Mouse (Mus musculus): ENCODE results near the gene Klf2. TPM values are rescaled to one million over a fixed set of nuclear protein-coding genes. Genes with fewer than 3 reads are reported as not detected.

The Klf2 gene
- polyA plus RNA-seq, 1 experiment: 14.7 TPM

- H3K4me3 ChIP-seq (ENCODE audit: insufficient read depth, low read length): no peak overlapping the region; the same call in 1 of the 2 replicates
- no peak overlapping the region for H3K27ac ChIP-seq (ENCODE audit: insufficient read depth, low read length)
- TF ChIP-seq CTCF (IDR thresholded peaks at IDR 0.05; ENCODE audit: extremely low read depth, insufficient read depth, low read length): no peak
- no peak for TF ChIP-seq POLR2A (IDR thresholded peaks at IDR 0.05; ENCODE audit: extremely low read depth, insufficient read depth, low read length)
- no peaks in the 10 kb centered on the region; the same call in 1 of the 2 replicates for H3K4me1 ChIP-seq (ENCODE audit: control insufficient read depth, insufficient read depth, low read length)
These were observed 1.0 kb upstream of the Klf2 start for GRCm38 (mm10) chr8:72317741-72318301.

- TF ChIP-seq POLR2A (IDR thresholded peaks at IDR 0.05; ENCODE audit: extremely low read depth, insufficient read depth, low read length) (no peak), CTCF (IDR thresholded peaks at IDR 0.05; ENCODE audit: extremely low read depth, insufficient read depth, low read length) (no peak)
- no peaks in the 10 kb centered on the region; the same call in none of the 2 replicates for H3K4me1 ChIP-seq (ENCODE audit: control insufficient read depth, insufficient read depth, low read length)
- H3K4me3 ChIP-seq (ENCODE audit: insufficient read depth, low read length): peak overlapping the region; percentile 54
- peak overlapping the region; percentile 43 for H3K27ac ChIP-seq (ENCODE audit: insufficient read depth, low read length)
These were observed 564 bp downstream of the Klf2 start for GRCm38 (mm10) chr8:72319397-72319796.

GRCm38 (mm10) chr8:72319921-72320802, 1.3 kb downstream of the Klf2 start:
- no peak for TF ChIP-seq POLR2A (IDR thresholded peaks at IDR 0.05; ENCODE audit: extremely low read depth, insufficient read depth, low read length)
- no peak for TF ChIP-seq CTCF (IDR thresholded peaks at IDR 0.05; ENCODE audit: extremely low read depth, insufficient read depth, low read length)
- no peaks in the 10 kb centered on the region; the same call in none of the 2 replicates for H3K4me1 ChIP-seq (ENCODE audit: control insufficient read depth, insufficient read depth, low read length)
- no peak overlapping the region; the same call in 1 of the 2 replicates for H3K27ac ChIP-seq (ENCODE audit: insufficient read depth, low read length)
- H3K4me3 ChIP-seq (ENCODE audit: insufficient read depth, low read length): peak overlapping the region; percentile 54; the same call in 1 of the 2 replicates

DNA sequence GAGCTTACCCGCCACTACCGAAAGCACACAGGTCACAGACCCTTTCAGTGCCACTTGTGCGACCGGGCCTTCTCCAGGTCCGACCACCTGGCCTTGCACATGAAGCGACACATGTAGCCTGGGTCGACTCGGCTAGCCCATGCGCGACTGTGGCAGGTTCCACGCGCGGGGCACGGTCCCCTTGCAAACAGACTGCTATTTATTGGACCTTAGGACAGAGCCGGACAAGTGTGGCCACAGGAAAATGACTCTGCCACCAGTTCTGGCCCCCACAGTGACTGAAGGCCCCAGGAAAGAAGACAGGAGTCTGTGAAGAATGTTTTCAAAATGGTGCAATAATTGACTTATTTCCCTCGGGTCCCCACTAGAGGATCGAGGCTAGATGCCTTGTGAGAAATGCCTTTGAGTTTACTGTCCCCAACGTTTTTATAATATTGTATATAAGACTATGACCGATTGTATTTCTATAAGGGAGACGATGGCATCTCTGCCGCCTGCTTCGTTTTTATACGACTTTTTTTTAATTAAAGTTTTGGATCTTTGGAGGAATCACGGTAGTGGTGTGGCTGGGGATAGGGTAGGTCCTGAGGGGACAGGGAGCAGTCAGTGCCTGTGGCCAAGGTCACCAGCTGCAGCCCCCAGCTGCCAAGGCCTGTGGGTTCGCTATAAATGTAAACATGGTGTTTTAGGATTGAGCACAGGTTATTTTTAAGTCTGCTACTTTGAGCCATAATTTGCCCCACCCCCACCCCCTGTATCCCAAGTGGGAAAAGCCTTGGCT, 2.2 kb downstream of the Klf2 start:
- Histone ChIP-seq H3K27ac (ENCODE audit: insufficient read depth, low read length) (no peak overlapping the region; the same call in 1 of the 2 replicates), H3K4me3 (ENCODE audit: insufficient read depth, low read length) (peak overlapping the region; percentile 54; the same call in 1 of the 2 replicates), H3K4me1 (ENCODE audit: control insufficient read depth, insufficient read depth, low read length) (no peaks in the 10 kb centered on the region; the same call in none of the 2 replicates)
- no peak for TF ChIP-seq CTCF (IDR thresholded peaks at IDR 0.05; ENCODE audit: extremely low read depth, insufficient read depth, low read length)
- TF ChIP-seq POLR2A (IDR thresholded peaks at IDR 0.05; ENCODE audit: extremely low read depth, insufficient read depth, low read length): no peak

DNA sequence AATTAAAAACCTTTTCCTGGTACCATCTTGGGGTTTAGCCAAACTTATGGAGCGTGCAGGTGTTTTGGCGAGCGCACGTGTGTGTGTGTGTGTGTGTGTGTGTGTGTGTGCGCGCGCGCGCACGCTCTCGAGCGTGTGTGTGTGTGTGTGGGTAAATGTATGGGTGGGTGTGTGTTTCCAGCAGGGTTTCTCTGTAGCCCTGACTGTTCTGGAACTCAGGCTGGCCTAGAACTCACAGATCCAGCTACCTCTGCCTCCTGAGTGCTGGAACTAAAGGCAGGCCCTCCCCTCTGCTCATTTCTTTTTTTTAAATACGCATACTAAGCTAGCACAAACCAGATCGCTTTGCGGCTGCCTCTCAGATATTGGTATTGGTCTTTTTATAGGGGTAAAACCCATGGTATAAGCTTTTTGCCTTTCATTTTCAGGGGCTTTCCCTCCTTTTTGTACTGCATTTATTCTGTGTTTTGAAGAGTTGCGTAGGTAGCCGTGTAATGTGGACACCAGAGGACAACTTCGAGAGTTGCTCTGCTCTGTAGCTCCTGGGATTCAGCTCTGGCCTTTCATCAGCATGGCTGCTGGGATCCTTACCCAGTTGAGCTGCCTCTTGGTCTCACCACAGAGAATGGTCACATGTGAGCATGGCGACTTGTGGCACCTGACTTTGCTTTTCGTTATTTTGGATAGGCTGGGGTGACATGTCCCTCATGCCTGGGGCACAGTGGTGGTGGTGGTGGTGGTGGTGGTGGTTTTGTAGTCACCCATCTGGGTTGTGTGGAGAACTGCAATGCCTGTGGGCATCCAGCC, 3.0 kb downstream of the Klf2 start:
- no peak overlapping the region for H3K27ac ChIP-seq (ENCODE audit: insufficient read depth, low read length)
- H3K4me1 ChIP-seq (ENCODE audit: control insufficient read depth, insufficient read depth, low read length): no peaks in the 10 kb centered on the region; the same call in none of the 2 replicates
- TF ChIP-seq CTCF (IDR thresholded peaks at IDR 0.05; ENCODE audit: extremely low read depth, insufficient read depth, low read length) (no peak), POLR2A (IDR thresholded peaks at IDR 0.05; ENCODE audit: extremely low read depth, insufficient read depth, low read length) (no peak)
- peak overlapping the region; percentile 18 for H3K4me3 ChIP-seq (ENCODE audit: insufficient read depth, low read length)

DNA sequence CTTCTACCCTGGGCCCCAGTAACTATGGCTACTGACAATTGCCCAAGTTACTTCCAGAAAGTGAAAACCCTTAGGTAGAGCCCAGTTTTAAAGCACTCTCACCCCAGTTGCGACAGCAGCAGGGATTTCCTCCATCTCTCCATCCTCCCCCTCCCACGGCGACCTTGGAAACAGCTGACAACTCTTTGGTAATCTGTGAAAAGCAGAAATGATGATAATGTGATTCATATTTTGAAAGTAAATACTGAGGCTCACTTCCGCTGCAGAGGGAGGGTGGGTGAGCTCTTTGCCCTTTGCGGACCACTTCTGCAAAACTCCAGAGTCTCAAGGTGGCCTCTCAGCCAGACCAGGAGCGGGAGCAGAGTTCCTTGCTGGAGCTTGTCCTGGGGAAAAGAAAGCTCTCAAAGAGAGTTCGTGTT, 3.6 kb downstream of the Klf2 start:
- peak overlapping the region; percentile 18 for H3K4me3 ChIP-seq (ENCODE audit: insufficient read depth, low read length)
- H3K4me1 ChIP-seq (ENCODE audit: control insufficient read depth, insufficient read depth, low read length): no peaks in the 10 kb centered on the region; the same call in none of the 2 replicates
- H3K27ac ChIP-seq (ENCODE audit: insufficient read depth, low read length): 0 out of 2 replicates have a peak overlapping the region, but pooled peaks have one; percentile 24
- TF ChIP-seq CTCF (IDR thresholded peaks at IDR 0.05; ENCODE audit: extremely low read depth, insufficient read depth, low read length) (no peak), POLR2A (IDR thresholded peaks at IDR 0.05; ENCODE audit: extremely low read depth, insufficient read depth, low read length) (no peak)

DNA sequence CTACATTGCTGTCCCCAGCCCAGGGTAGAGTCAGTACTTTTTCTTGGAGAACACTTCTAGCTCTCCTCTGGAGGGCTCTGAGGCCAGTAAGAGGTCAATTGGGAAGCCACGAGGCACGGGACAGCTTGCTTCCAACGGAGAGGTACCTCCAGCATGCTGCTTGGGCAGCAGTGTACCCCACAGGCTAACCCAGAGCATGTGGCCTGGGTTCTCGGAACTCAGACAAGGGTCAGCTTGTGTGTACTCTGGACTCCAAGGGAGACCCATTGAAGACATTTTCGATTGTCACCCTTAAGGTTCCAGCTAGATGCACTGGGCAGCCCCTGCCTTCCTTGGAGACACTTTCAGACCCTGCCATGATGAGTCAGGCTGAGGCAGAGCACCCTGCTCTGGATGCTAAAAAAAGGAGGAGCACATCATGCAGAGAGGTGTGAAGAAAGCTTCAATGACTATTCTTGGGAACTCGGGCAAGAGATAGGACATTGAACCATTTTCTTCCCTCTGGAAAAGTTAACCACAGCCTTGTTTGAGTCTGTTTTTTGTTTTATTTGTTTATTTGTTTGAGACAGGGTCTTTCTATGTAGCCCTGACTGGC, 4.4 kb downstream of the Klf2 start:
- Histone ChIP-seq H3K27ac (ENCODE audit: insufficient read depth, low read length) (peak overlapping the region; percentile 24), H3K4me3 (ENCODE audit: insufficient read depth, low read length) (no peak overlapping the region)

DNA sequence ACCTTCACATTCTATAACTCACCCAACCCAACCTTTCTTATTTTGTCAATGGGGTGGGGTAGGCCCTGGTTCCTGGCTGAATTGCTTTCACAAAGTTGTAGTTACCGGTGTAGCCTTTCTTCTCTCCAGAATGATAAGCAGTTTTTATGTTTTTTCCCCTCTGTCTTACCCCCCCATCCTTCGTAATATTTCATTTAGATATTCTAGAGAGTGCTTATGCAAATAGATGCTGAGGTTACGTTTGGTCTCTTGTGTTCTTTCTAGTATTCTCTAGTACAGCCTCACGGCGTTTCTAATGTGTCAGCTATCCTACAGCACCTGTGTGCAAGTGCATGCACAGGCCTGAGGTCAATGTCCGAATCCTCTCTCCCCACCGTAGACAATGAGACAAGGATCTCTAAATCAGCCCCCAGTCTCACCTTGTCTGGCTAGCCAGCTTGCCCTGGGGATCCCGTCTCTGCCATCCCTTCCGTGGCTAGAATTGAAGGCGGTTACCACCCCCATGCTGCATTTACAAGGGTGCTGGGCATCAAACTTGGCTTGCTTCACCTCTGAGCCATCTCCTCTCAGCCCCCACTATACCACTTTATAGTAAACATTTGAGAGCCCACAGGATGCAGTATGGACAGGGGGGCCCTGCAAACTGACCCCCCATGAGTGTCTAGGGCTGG, 5.3 kb downstream of the Klf2 start:
- Histone ChIP-seq H3K4me3 (ENCODE audit: insufficient read depth, low read length) (no peak overlapping the region), H3K27ac (ENCODE audit: insufficient read depth, low read length) (no peak overlapping the region), H3K4me1 (ENCODE audit: control insufficient read depth, insufficient read depth, low read length) (no peaks in the 10 kb centered on the region; the same call in none of the 2 replicates)
- TF ChIP-seq POLR2A (IDR thresholded peaks at IDR 0.05; ENCODE audit: extremely low read depth, insufficient read depth, low read length): no peak
- TF ChIP-seq CTCF (IDR thresholded peaks at IDR 0.05; ENCODE audit: extremely low read depth, insufficient read depth, low read length): no peak

More for the DNA sequence above, 4.4 kb downstream of the Klf2 start:
- H3K4me1 ChIP-seq (ENCODE audit: control insufficient read depth, insufficient read depth, low read length): no peaks in the 10 kb centered on the region; the same call in none of the 2 replicates
- no peak for TF ChIP-seq POLR2A (IDR thresholded peaks at IDR 0.05; ENCODE audit: extremely low read depth, insufficient read depth, low read length)
